In genomic region chr5:147723811-147724210, GRCm38 (mm10) we compare ENCODE assay signal across 10 mouse cellular contexts. TPM values are rescaled to one million over a fixed set of nuclear protein-coding genes. Genes with fewer than 3 reads are reported as not detected.
DNase-seq lines count a peak whose midpoint lies in the region; ATAC-seq and TF ChIP-seq lines count a peak whose summit lies in the region.
"Had no signal": no experiment of that assay in that cellular context is flagged by ENCODE, and none has a peak within 500 bp of the region (broad histone marks: within the 10 kb centered on the region; RNA-seq: fewer than 3 reads in every experiment).

No protein-coding gene starts in this region.

- H3K9ac ChIP-seq in hindbrain, embryonic 16.5 days (ENCODE audit: low read depth, low read length): no peak overlapping the region
- H3K9ac ChIP-seq in midbrain, embryonic 13.5 days (replicated peaks): no peak overlapping the region
- no peak overlapping the region for H3K9ac ChIP-seq in intestine, postnatal 0 days (ENCODE audit: low read depth, low read length)
- no peak overlapping the region for H3K9ac ChIP-seq in stomach, embryonic 15.5 days

- ATAC-seq in hindbrain, embryonic 16.5 days: no peak
- no peak for ATAC-seq in midbrain, embryonic 13.5 days
- no peak for ATAC-seq in intestine, postnatal 0 days
- ATAC-seq in stomach, embryonic 15.5 days (ENCODE audit: insufficient read depth, low FRiP score, low read depth): no peak

- no peak overlapping the region for H3K4me2 ChIP-seq in hindbrain, embryonic 16.5 days (ENCODE audit: low read length)
- no peak overlapping the region for H3K4me2 ChIP-seq in midbrain, embryonic 13.5 days (replicated peaks)
- H3K4me2 ChIP-seq in intestine, postnatal 0 days (replicated peaks; ENCODE audit: low read depth): no peak overlapping the region
- H3K4me2 ChIP-seq in stomach, embryonic 15.5 days: no peak overlapping the region

- peak overlapping the region; percentile 56 for H3K4me3 ChIP-seq in hindbrain, embryonic 10.5 days
- no peak overlapping the region for H3K4me3 ChIP-seq in hindbrain, embryonic 16.5 days (ENCODE audit: low read length)
- no peak overlapping the region for H3K4me3 ChIP-seq in midbrain, embryonic 10.5 days
- H3K4me3 ChIP-seq in midbrain, embryonic 13.5 days (replicated peaks): no peak overlapping the region; the same call in 1 of the 2 replicates
- H3K4me3 ChIP-seq in intestine, postnatal 0 days (ENCODE audit: low read depth, low read length): peak overlapping the region; percentile 44
- H3K4me3 ChIP-seq in stomach, embryonic 15.5 days (replicated peaks): peak overlapping the region; percentile 6

- H3K4me1 ChIP-seq in hindbrain, embryonic 10.5 days (replicated peaks): peaks cover 25% of the 10 kb centered on the region
- peaks cover 18% of the 10 kb centered on the region for H3K4me1 ChIP-seq in hindbrain, embryonic 16.5 days (ENCODE audit: control insufficient read depth, insufficient read depth, low read depth, low read length)
- peaks cover 21% of the 10 kb centered on the region for H3K4me1 ChIP-seq in midbrain, embryonic 10.5 days
- peaks cover 17% of the 10 kb centered on the region for H3K4me1 ChIP-seq in midbrain, embryonic 13.5 days (replicated peaks)
- 0 out of 2 replicates have a peak, but pooled peaks cover 3% of the 10 kb centered on the region for H3K4me1 ChIP-seq in intestine, postnatal 0 days (replicated peaks; ENCODE audit: control insufficient read depth, insufficient read depth, low read length)
- peaks cover 18% of the 10 kb centered on the region for H3K4me1 ChIP-seq in stomach, embryonic 15.5 days

- 4% methylated on average over 17 of the region's 17 CpGs for WGBS in hindbrain, embryonic 10.5 days
- WGBS in hindbrain, embryonic 16.5 days: 4% methylated on average over 17 of the region's 17 CpGs
- 5% methylated on average over 17 of the region's 17 CpGs for WGBS in midbrain, embryonic 10.5 days
- WGBS in midbrain, embryonic 13.5 days: 5% methylated on average over 17 of the region's 17 CpGs
- WGBS in intestine, postnatal 0 days: 7% methylated on average over 17 of the region's 17 CpGs
- WGBS in stomach, embryonic 15.5 days: 8% methylated on average over 17 of the region's 17 CpGs

- no peak overlapping the region for H3K27ac ChIP-seq in hindbrain, embryonic 10.5 days
- H3K27ac ChIP-seq in hindbrain, embryonic 16.5 days (ENCODE audit: low read depth, low read length): no peak overlapping the region
- H3K27ac ChIP-seq in midbrain, embryonic 10.5 days (replicated peaks): no peak overlapping the region
- H3K27ac ChIP-seq in midbrain, embryonic 13.5 days: no peak overlapping the region
- no peak overlapping the region for H3K27ac ChIP-seq in intestine, postnatal 0 days (ENCODE audit: low read depth, low read length)
- H3K27ac ChIP-seq in stomach, embryonic 15.5 days: no peak overlapping the region

- DNase-seq in hindbrain, embryonic 10.5 days (ENCODE audit: low spot score): no peak
- peak; percentile 21 for DNase-seq in midbrain, embryonic 10.5 days (ENCODE audit: low spot score)
- DNase-seq in frontal cortex, adult 2 months (ENCODE audit: extremely low spot score in 1 of 2, low spot score in 1 of 2): no peak
- DNase-seq in adrenal gland, adult 18-20 months (ENCODE audit: low spot score in 2 of 2): no peak
- DNase-seq: adrenal gland, postnatal 10 days; right cerebral cortex, postnatal 25 days had no signal

- no peak for TF ChIP-seq CTCF in intestine, postnatal 0 days (IDR thresholded peaks at IDR 0.05; ENCODE audit: low read depth)

- H3K9me3 ChIP-seq in hindbrain, embryonic 10.5 days: no peaks in the 10 kb centered on the region
- H3K9me3 ChIP-seq in hindbrain, embryonic 16.5 days (ENCODE audit: control insufficient read depth, low read length): no peaks in the 10 kb centered on the region
- no peaks in the 10 kb centered on the region for H3K9me3 ChIP-seq in midbrain, embryonic 10.5 days (replicated peaks)
- no peaks in the 10 kb centered on the region; the same call in 1 of the 2 replicates for H3K9me3 ChIP-seq in midbrain, embryonic 13.5 days
- H3K9me3 ChIP-seq in intestine, postnatal 0 days (ENCODE audit: control insufficient read depth): no peaks in the 10 kb centered on the region
- H3K9me3 ChIP-seq in stomach, embryonic 15.5 days: no peaks in the 10 kb centered on the region

- no peaks in the 10 kb centered on the region for H3K36me3 ChIP-seq in hindbrain, embryonic 10.5 days
- H3K36me3 ChIP-seq in hindbrain, embryonic 16.5 days (ENCODE audit: control insufficient read depth, insufficient read depth, low read length): no peaks in the 10 kb centered on the region
- H3K36me3 ChIP-seq in midbrain, embryonic 10.5 days: no peaks in the 10 kb centered on the region
- H3K36me3 ChIP-seq in midbrain, embryonic 13.5 days: no peaks in the 10 kb centered on the region
- no peaks in the 10 kb centered on the region for H3K36me3 ChIP-seq in intestine, postnatal 0 days (ENCODE audit: control insufficient read depth, insufficient read depth)
- H3K36me3 ChIP-seq in stomach, embryonic 15.5 days: no peaks in the 10 kb centered on the region

- H3K27me3 ChIP-seq in hindbrain, embryonic 10.5 days (ENCODE audit: insufficient read depth, poor library complexity, severe bottlenecking): peaks cover 100% of the 10 kb centered on the region
- peaks cover 51% of the 10 kb centered on the region for H3K27me3 ChIP-seq in hindbrain, embryonic 16.5 days (replicated peaks; ENCODE audit: control insufficient read depth, insufficient read depth, low read length)
- H3K27me3 ChIP-seq in midbrain, embryonic 10.5 days (ENCODE audit: low read depth, poor library complexity, severe bottlenecking): peaks cover 100% of the 10 kb centered on the region
- peaks cover 94% of the 10 kb centered on the region for H3K27me3 ChIP-seq in midbrain, embryonic 13.5 days
- peaks cover 66% of the 10 kb centered on the region for H3K27me3 ChIP-seq in intestine, postnatal 0 days (replicated peaks; ENCODE audit: control insufficient read depth, insufficient read depth, low read length)
- H3K27me3 ChIP-seq in stomach, embryonic 15.5 days (replicated peaks): peaks cover 75% of the 10 kb centered on the region

RNA-seq across cellular contexts. Expression of gene Flt1, which starts 2.0 kb away (rescaled TPM):
- polyA plus RNA-seq in hindbrain, embryonic 10.5 days (2016; fragmentation: Nextera tagmentation; extraction: Ambion mirVana): 11.8 and 13.0 TPM in 2 replicates
- 14.6 and 15.1 TPM in 2 replicates for polyA plus RNA-seq in hindbrain, embryonic 16.5 days (2015; fragmentation: Nextera tagmentation; extraction: Ambion mirVana)
- polyA plus RNA-seq in midbrain, embryonic 10.5 days (2016; fragmentation: Nextera tagmentation; extraction: Ambion mirVana): 10.5 and 11.1 TPM in 2 replicates
- 8.1 and 9.9 TPM in 2 replicates for polyA plus RNA-seq in midbrain, embryonic 13.5 days (2015; fragmentation: Nextera tagmentation; extraction: Ambion mirVana)
- polyA plus RNA-seq in intestine, postnatal 0 days (2015; fragmentation: Nextera tagmentation; extraction: Ambion mirVana): 5.8 and 7.0 TPM in 2 replicates
- 13.6 and 14.0 TPM in 2 replicates for polyA plus RNA-seq in stomach, embryonic 15.5 days (2015; fragmentation: Nextera tagmentation; extraction: Ambion mirVana)
- 26.1 and 29.7 TPM in 2 replicates for polyA plus RNA-seq in frontal cortex, adult 2 months (2012; rRNA removed)
- 10 to 100 TPM; 63.0 to 74.4 TPM for total RNA-seq in adrenal gland, adult 18-20 months (2021)

Comparison
In these comparisons a context has a peak if more than half of its experiments do, and no peak if none do; other contexts are left out.
1. H3K4me3 ChIP-seq: peak in hindbrain, embryonic 10.5 days (single experiment), intestine, postnatal 0 days (single experiment) and stomach, embryonic 15.5 days (single experiment); none in hindbrain, embryonic 16.5 days (single experiment), midbrain, embryonic 10.5 days (single experiment) and midbrain, embryonic 13.5 days (single experiment).